19 mouse cellular contexts compared by ENCODE assay signal in the genomic region with DNA sequence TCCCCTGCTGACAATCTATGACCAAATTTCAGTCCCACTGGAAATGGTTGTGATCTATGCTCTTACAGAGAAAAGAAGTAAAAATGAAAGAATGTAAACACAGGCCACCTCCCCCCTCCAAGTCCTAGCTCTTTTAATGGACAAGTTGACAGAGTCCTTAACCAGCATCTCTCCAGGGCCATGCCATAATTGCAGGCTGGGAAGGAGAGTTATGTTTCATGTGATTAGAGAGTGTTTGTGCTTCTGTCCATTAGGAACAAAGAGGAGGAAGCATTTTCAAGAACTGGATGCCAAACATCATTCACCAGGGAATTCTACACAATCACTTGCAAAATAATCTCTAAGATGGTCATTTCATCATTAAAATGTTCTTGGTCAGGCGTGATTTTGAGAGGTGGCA.
"Had no signal": no experiment of that assay in that cellular context is flagged by ENCODE, and none has a peak within 500 bp of the region (broad histone marks: within the 10 kb centered on the region; RNA-seq: fewer than 3 reads in every experiment).

No protein-coding gene starts in this region.

- ATAC-seq: liver, postnatal 0 days; lung, postnatal 0 days; midbrain, embryonic 16.5 days had no signal

- DNase-seq: liver, postnatal 0 days; lung, adult 2 months; lung, postnatal 4 days; midbrain, embryonic 14.5 days; right cerebral cortex, postnatal 25 days; right cerebral cortex, postnatal 4 days; spleen, adult 18-20 months; thymus, adult 18-20 months; thymus, postnatal 25 days; thymus, postnatal 4 days had no signal

- H3K36me3 ChIP-seq: liver, embryonic 15.5 days; lung, embryonic 15.5 days; midbrain, embryonic 10.5 days; midbrain, embryonic 12.5 days; neural tube, embryonic 13.5 days; neural tube, embryonic 15.5 days had no signal

- H3K9ac ChIP-seq: liver, embryonic 15.5 days; liver, postnatal 0 days; lung, embryonic 15.5 days; midbrain, embryonic 12.5 days; neural tube, embryonic 13.5 days; neural tube, embryonic 15.5 days had no signal

- H3K4me1 ChIP-seq: liver, embryonic 15.5 days; lung, embryonic 15.5 days; midbrain, embryonic 12.5 days; neural tube, embryonic 13.5 days; neural tube, embryonic 15.5 days had no signal

- H3K27me3 ChIP-seq: liver, embryonic 15.5 days; lung, embryonic 15.5 days; midbrain, embryonic 12.5 days; neural tube, embryonic 13.5 days; neural tube, embryonic 15.5 days had no signal

- H3K4me3 ChIP-seq: liver, embryonic 15.5 days; lung, embryonic 15.5 days; midbrain, embryonic 10.5 days; midbrain, embryonic 12.5 days; myocyte; neural tube, embryonic 13.5 days; neural tube, embryonic 15.5 days had no signal

- H3K9me3 ChIP-seq: liver, embryonic 15.5 days; lung, embryonic 15.5 days; midbrain, embryonic 10.5 days; midbrain, embryonic 12.5 days had no signal

- H3K27ac ChIP-seq: liver, embryonic 15.5 days; lung, embryonic 15.5 days; midbrain, embryonic 10.5 days; midbrain, embryonic 12.5 days; neural tube, embryonic 13.5 days; neural tube, embryonic 15.5 days had no signal

- H3K4me2 ChIP-seq: liver, embryonic 15.5 days; lung, embryonic 15.5 days; midbrain, embryonic 12.5 days; neural tube, embryonic 13.5 days; neural tube, embryonic 15.5 days had no signal
